Mouse (Mus musculus) monocyte, adult 59 days (primary cell): Measurements from ENCODE around the gene Rgs13. TPM values are rescaled to one million over a fixed set of nuclear protein-coding genes. Genes with fewer than 3 reads are reported as not detected.

Experiments used
- total RNA-seq, 2 experiments: library from RNA; stranded (reverse); gene quantifications; one replicate each; pipeline ENCODE4 v1.2.4; 2023

The Rgs13 gene
- not detected for total RNA-seq

DNA sequence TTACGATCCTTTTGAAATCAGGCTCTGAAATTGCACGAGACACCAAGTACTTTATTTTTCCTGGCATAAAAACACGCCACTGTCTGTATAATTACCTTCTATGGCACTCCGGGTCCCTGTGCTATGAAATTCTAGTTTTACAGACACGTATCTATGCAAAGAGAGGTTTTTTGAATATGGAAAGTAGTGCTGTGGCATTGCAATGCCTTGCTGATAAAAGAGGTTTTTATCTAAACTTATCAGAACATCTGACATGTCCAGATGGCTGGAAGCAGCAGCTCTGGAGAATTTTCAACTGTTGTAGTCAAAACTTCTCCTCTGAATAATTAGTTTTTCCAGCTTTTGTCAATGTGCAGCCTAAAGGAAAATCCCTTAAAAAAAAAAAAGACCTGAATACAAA is at the start of gene Rgs13:
Gene Rgs13, minus strand, starts transcription at position 207 of the 400 bp plus-strand sequence.

Other genes with a start within 250 kb of the Rgs13 start
- gene Rgs2, start 173.2 kb downstream of the Rgs13 start, total RNA-seq: 1,000 to 10,000 TPM; 1,147 to 1,280 TPM
- gene Rgs1, start 71.9 kb upstream of the Rgs13 start, total RNA-seq: 1,000 to 10,000 TPM in 1 of 2 experiments, 100 to 1,000 TPM in 1; 909 to 1,226 TPM